Mouse (Mus musculus): ENCODE results near the gene Spi1.
A peak's percentile ranks its signal among the peaks of the same experiment; 100 is the strongest.
"Not testable (repeated sequence)": the region's sequence is repeated elsewhere in the genome, so short reads cannot be mapped to it uniquely, and the experiment has no call there.

Spi1 gene

DNA sequence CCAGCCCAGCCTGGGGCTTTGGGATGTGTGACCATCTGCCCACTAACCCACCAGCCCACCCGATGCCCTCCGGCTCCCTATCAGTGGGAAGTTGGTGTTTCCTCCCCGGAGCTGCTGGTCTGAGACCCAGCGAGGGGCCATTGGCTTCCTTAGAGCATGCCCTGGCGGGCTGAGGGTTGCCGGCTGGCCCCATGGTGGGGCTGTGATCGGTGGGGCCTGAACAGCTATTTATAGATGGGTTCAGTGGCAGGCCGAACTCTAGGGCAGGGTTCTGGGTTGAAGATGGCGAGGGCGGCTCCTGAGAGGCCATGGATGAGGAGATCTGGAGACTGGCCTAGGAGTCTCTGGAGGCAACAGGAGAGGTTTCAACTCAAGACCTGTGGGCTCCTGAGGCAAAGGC, 14.8 kb downstream of the Spi1 start:
- no peak for DNase-seq

DNA sequence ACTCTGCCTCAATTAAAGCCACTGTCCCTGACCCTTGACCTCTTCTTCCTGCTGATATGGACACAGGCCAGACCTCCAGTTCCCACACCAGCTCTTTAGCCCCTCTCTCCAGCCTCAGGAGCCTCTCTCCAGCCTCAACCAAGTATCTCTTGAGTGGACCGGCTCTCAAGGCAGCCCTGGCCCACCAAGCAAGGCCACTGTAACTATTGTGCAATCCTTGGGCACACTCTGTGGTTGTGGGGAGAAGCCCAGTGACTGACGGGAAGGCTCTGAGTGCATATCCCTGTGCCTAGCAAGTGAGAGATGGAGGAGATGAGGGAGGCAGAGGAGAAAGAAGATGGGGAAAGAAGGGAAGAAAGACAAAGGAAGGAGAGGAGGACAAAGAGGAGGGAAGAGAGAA, 16.0 kb downstream of the Spi1 start:
- DNase-seq: no peak

DNA sequence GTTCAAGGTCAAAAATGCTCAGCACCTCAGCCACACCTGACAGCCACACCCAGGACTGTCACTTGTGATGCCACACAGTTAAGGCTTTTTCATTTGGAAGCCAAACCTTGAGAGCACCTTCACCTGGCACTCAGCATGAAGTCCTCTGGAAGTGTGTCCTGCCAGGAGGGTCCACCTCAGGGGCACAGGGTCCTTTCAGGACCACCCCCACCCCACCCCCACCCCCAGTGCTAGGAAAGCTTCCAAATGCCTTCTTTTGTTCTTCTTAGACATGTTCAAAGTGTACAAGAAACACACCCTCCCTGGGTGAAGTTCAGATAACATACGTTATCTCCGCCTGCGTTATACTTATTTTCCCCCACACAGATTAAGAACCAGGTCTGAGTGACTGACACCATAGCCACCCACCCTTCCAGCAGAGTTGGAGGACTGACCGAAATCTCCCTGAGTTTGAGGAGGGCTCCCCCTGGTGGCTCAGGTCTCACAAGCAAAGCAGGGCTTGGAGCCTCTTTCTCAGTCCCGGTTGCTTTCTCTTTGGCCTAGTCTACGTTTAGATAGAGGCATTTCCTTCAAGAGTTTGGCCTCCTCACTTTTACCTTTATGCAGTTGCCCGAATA, 19.0 kb downstream of the Spi1 start:
- DNase-seq: peak; percentile 83

DNA sequence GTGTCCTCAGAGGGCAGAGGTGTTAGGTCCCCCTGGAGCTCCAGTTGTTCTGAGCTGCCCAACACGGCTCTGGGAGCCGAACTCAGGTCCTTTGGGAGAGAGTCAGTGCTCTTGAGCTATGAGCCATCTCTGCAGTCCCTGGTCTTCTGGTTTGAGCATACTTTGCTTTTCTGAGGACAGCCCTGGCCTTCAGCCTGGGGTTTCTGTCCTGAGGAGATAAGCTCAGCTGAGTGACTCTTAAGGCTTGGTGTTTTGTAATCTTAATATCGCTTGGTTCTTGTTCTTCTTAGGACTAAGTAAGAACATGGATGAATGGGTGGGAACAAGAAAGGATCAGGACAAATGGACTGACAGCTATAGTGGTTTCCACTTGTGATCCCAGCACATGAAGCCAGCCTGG, 26.0 kb downstream of the Spi1 start:
- DNase-seq: no peak

DNA sequence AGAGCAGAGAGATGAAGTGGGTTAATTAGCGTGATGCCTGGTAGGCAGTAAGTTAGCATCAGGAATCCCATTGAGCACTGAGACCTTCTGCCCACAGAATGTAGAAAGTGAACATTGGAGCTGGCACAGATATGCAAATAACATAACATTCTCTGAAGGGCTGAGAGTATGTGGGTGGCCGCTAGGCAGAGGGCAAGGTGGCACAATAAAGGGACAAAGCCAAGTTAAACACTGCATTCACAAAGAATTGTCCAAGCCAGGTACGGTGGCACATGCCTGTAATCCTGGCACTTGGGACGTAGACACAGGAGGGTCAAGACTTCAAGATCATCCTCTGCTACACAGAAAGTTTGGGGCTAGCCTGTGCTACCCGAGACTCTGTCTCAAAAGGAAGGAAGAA, 27.1 kb downstream of the Spi1 start:
- no peak for DNase-seq

DNA sequence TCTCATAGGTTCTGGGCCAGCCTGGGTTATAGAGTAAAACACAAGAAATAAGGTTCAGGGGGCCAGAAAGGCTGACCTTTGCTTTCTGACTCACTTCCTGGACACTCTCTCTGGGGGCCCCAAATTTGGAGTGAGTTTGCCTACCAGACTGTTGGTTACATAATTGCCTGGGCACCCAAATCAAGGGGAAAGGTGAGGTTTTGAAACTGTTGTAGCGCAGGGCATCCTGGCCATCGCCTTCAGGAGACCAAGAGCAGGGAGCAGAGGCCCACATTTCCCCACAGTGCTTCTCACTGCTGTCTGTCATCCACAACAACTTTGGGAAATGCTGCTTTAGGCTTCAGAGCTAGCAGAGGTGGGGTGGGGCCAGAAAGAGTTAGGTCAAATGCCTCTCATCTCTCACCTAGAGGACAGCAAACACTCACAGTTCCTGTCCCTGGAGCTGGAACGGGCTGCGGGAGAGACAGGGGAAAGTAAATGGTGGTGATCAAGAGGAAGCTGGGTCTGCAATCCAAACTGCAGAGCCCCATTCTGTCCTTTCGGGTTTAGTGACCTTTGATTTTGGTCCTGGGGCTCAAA, 27.7 kb downstream of the Spi1 start:
- no peak for DNase-seq

DNA sequence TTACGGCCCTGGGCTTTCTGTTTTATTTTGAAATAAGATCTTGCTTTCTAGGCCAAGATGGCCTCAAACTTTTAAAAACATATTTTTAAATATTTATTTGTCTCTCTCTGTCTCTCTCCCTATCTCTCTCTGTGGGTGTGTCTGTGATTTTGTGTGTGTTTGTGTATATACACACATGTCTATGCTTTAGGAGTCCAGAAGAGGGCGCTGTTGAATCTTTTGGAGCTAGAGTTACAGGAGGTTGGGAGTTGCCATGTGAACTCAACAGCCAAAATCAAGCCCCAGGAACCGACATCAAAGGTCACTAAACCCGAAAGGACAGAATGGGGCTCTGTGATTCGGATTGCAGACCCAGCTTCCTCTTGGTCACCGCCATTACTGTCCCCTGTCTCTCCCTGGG, 28.2 kb downstream of the Spi1 start:
- DNase-seq: no peak

DNA sequence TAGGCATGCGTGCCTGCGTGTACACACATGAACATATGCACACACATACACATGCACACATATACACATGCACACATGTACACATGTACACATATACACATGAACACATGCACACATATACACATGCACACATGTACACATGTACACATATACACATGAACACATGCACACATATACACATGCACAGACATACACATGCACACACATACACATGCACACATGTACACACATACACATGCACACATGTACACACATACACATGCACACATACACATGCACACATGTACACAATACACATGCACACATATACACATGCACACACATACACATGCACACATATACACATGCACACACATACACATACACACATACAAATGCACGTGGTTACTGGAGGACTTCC, 29.6 kb downstream of the Spi1 start:
- DNase-seq: not testable (repeated sequence)

DNA sequence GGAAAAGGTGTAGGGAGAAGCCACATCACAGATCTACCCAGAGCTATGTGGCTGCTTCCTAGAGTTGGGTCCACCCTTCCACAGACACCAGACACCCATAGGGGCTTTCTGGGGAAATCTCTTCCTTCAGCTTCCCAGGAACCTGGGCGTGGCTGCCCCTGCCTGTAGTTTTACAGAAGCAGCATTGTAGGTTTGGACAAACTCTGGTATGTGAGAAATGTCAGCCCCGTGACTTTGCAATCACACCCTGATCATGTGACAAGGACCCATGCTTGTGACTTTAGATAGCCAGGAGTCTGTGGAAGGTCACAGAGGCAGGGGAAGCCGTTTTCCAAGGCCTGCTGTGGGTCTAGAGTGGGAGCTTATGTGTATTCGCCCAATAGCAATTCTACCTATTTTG, 30.3 kb downstream of the Spi1 start:
- no peak for DNase-seq

DNA sequence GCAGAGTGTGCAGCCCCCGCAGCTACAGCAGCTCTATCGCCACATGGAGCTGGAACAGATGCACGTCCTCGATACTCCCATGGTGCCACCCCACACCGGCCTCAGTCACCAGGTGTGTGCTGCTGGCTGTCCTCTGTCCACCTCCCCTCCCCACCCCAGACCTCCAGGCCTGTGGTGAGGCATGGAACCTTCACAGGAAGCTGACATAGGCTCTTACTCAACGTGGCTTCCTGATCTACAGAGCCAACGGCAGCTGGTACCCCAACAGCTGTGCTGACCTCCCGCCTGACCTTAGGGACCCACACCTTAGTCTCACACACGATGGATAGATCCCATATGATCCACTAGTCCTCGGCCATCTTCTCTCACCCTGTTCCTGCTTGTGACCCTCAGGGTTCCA, 31.1 kb downstream of the Spi1 start:
- DNase-seq: no peak

DNA sequence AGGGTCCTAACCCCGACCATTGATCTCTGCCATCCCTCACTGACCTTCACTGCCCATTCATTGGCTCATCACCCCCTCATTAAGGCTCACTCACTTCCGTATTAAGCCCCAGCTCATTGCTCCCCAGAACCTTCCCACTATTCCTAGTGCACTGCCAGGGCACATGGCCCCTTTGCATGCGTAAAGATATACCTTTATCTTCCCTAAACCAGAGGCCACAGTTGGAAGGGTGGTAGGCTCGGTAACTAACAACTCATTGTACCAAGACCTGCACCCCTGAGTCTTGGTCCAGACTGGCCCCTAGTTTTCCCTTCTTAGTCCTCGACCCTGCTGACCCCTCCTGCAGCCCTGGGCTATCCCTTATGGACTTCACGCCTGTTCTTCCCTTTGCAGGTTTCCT, 31.7 kb downstream of the Spi1 start:
- no peak for DNase-seq

DNA sequence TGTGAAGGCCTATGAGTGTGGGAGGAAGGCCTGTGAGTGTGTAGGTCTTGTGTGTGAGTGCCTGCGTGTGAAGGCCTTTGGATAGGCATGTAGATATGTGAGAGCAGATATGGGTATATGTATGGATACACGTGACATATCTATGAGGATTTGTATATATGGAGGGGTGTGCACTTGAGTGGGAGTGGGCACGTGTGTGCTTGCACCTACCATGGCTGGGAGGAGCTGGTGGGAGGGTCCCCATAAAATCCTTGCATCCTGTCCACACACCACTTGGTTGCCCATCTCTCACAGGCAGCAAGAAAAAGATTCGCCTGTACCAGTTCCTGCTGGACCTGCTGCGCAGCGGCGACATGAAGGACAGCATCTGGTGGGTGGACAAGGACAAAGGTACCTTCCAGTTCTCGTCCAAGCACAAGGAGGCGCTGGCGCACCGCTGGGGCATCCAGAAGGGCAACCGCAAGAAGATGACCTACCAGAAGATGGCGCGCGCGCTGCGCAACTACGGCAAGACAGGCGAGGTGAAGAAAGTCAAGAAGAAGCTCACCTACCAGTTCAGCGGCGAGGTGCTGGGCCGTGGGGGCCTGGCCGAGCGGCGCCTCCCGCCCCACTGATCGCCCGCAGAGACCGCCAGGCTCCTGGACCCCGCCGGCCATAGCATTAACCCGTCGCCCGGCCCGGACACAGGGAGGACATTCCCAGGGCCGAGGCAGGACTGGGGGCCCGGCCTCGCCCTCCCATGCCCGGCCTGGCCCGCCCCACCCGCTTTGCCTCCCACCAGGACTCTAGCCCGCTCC, 32.8 kb downstream of the Spi1 start:
- DNase-seq: peak; percentile 85

DNA sequence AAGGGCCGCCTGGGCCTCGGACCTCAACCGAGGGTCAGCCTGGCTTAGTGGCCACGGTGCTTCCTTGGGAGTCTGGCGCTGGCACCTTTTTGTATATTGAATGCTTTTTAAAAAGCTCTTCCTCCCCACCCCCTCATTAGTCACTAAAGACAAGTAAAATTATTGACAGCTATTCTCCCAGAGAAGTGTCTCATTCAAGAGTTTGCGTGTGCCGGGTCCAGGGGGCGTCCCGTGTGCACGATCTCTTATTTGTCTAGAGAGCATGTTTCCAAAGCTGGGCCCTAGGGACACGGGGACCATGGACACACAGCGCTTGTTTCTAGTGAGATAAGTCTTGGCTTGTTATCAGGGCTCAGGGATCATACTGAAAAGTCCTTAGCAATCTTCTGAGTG, 33.4 kb downstream of the Spi1 start:
- no peak for DNase-seq

DNA sequence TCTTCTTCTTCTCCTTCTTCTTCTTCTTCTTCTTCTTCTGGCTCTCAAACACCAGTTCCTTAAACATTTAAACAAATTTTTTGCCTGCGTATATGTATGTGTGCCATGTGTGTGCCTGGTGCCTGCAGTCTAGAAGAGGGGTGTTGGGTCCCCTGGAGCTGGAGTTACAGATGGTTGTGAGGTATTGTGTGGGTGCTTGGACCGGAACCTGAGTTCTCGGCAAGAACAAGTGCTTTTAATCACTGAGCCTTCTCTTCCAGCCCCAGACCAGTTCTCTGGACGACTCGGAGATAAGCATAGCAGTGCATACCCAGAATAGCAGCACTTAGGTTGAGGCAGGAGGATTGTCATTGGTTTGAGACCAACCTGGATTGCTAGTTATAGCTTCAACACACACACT, 34.7 kb downstream of the Spi1 start:
- no peak for DNase-seq

DNA sequence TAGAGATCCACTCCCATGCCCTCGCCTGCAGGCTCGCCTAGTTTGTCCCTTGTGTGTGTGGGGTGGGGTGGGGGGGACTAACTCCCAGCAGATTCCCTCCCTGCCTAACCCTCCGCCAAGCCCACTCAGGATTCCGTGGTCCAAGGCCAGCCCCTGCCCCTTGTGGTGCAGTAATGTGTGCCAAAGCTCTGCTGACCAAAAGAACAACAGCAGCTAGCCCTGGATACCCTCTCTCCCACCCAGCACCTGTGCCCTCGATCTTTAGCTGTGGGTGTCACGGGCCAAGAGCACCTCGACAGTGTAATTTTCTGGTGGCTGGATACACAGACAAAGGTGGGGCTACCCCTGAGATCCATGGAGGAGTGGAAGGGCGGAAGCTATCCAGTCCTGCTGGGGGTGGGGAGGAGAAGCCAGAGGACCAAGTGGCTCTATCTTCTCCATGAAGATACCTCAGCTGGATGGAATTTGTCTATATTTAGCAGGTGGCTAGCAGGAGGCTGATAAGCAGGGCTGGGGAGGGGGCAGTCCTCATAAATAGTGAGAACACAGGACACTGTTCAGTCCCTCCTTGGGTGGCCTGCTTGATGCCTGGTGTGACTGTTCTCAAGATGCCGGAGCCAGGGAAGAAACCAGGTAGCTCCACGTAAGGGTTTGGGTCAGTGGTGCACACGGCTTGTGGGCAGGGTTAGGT, 35.5 kb downstream of the Spi1 start, which contains the start of gene Mybpc3:
Gene Mybpc3 (plus strand): TSS at position 560 of the 691 bp plus-strand sequence.
- DNase-seq: no peak

DNA sequence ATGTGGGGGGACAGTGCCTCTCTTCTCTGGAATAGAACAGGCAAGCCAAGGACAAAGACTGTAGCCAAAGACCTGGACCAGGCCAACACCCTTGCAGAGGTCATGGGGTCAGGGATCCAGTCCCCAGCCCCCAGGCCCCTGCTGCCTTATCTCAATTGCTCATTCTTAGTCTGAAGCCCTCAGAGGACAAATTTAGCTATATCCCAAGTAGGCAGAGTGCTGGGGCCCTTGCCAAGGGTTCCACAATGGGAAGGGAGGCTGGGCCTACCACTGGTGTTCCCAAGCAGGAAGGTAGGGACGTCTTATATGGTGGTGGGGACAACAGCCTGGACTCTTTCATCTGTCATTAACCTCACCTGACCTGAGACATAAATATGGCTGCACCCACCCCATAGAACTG, 36.5 kb downstream of the Spi1 start:
- no peak for DNase-seq

DNA sequence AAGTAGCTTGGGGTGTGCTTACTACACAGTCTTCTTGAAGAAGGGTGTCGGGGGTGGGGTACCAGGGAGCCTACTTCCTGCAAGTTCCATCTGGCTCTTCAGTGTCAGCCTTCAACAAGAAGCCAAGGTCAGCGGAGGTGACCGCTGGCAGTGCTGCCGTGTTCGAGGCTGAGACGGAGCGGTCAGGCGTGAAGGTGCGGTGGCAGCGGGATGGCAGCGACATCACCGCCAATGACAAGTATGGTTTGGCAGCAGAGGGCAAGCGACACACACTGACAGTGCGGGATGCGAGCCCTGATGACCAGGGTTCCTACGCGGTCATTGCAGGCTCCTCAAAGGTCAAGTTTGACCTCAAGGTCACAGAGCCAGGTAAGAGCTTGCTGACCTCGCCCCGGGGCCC, 36.9 kb downstream of the Spi1 start:
- no peak for DNase-seq

DNA sequence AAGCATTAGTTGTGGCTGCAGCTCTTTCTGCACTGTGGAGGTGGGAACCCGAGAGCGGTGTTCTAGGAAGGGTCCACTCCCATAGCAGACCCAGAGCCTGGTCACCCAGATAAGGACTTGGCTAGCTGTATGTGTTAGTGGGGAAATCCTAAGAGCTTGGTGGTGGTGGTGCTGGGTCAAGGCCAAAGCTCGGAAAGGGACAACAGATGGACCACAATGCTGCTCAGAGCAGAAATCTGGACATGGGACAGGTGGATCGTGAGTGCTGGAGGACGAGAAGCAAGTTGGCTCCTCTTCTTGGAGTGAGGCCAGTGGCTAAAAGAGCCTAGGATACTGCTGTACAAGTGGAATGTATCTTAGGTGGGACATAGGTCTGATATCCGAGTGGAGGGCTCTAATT, 37.4 kb downstream of the Spi1 start:
- no peak for DNase-seq

DNA sequence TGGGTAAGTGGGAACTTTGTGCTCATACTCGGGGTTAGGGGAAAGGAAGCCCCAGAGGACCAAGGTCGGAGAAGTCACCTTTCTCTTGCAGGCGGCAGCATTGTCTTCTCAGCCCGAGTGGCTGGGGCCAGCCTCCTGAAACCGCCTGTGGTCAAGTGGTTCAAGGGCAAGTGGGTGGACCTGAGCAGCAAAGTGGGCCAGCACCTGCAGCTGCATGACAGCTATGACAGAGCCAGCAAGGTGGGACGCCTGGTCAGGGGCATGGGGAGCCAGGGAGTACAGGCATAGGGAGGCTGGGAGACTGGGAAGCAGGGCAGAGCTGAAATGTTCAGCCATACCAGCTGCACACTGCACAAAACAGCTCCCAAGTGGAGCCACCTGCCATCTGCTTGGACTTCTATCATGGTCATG, 38.1 kb downstream of the Spi1 start:
- DNase-seq: no peak

DNA sequence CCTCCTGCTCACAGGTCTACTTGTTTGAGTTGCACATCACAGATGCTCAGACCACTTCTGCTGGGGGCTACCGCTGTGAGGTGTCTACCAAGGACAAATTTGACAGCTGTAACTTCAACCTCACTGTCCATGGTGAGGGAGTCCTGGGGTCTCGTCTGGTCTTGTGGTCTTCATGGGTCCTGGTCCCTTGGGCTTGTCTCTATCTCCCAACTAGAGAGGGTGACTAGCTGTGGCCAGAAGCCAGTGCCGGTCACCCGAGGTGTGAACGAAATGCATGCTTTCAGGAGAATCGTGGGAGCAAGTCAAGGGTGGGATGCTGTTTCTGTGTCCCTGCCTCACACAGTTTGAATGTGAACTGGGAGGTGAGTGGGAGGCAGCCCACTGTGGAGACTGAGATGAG, 38.8 kb downstream of the Spi1 start:
- DNase-seq: no peak

DNA sequence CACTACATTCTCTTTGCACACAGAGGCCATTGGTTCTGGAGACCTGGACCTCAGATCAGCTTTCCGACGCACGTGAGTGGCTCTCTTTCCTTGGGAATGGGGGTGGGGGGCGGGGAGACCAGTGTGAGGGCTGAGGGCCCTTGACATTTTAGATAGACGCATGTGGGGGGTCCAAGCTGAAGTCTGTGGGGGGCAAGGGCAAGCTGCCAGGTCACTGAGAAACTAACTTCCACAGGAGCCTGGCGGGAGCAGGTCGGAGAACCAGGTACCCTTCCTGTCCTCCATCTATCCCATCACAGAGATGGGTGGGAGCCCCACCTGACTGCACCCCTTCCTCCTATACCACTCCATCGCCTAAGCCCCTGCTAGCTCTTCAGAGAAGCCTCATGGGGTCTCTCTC, 39.3 kb downstream of the Spi1 start:
- DNase-seq: no peak

DNA sequence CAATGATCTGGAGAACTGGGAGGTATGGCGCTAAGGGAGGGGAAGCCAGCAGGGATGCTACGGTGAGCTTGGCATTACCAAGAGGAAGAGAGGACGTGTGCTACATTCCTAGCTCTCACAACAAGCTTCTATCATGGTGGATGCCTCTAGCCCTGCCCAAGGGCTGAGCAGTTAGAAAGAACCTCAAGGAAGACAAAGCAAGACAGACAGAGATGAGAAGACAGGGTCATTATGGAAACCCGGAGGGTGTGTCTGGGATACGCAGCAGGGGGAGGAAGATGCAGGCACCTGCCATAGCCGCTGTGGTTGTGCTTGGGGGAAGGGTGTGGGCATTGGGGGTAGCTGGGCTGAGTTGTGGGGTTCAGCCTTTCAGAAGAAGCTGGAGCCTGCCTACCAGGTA, 41.3 kb downstream of the Spi1 start:
- DNase-seq: no peak

DNA sequence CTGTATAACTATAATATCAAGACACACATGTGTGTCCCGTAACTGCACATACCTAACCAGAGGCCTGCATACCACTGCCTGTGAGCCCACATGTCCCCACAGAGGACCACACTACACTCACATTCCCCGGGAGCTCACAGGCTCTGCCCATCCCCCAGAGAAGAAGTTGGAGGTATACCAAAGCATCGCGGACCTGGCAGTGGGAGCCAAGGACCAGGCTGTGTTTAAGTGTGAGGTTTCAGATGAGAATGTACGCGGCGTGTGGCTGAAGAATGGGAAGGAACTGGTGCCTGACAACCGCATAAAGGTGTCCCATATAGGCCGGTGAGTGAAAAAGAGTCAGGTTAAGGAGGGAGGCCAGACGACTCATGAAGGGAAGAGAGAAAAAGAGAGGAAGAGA, 42.9 kb downstream of the Spi1 start:
- no peak for DNase-seq

DNA sequence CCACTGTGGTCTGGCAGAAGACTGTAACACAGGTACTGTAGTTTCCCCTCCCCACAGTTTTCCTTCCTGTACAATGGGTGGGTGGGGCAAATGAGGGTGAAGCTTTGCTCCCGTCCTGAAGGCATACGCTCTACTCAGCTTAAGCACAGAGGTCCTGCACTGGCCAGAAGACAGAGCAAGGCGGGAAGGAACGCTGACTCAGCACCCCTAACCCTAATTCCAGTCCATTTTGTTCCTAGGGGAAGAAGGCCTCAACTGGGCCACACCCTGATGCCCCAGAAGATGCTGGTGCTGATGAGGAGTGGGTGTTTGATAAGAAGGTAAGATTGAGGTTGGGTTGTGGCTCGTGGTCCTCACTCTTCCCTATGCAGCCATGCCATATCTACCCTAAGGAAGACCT, 46.6 kb downstream of the Spi1 start:
- DNase-seq: no peak
